Mouse (Mus musculus) MEL-GATA-1-ER (cell line): ENCODE measurements at regions not wholly inside any gene's neighbourhood (a gene's known extent, or its start where the extent isn't known, plus 50 kb on each side); places are given as distances from the start of the nearest gene placed in this dataset.
A peak's percentile ranks its signal among the peaks of the same experiment; 100 is the strongest.

Experiments used
- DNase-seq: peaks from one replicate; pipeline ENCODE4 v3.0.0-alpha.2; 2012; ENCODE audit warnings: low read depth; ENCODE audit errors: extremely low read depth

DNA sequence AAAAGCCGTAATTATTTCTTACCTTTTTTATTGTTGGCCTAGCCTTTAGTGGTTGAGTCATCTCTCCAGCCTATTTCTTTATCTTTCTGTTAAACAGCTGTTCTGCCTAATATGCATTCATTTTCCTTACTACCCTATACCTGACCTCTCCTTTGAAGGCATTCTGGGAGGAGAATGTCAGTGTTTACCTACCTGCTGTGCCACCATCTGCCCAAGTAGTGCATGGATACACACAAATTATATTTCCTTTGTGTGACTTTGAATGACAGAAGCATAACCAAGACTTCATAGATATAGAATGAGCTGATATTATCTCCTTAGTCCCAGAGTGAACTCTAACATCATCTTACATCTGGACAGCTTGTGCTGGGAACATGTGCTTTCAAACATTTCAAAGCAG, 293.5 kb upstream of the Tom1l1 start:
- DNase-seq, result no peak

DNA sequence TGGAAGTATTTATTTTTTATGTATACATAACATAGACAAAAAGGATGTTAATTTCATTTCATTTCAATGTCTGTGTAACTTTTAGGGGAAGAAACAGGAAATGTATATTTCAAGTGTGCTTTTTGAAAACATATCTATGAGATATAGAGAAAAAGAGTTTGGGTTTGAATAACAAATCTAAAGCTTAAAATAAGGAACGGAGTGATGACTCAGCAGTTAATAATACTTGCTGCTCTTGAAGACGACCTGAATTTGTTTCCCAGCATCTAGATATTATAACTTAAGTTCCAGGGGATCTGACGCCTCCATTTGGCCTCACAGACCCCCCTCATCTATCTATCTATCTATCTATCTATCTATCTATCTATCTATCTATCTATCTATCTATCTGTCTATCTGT, 290.1 kb upstream of the Tom1l1 start:
- DNase-seq, result no peak

DNA sequence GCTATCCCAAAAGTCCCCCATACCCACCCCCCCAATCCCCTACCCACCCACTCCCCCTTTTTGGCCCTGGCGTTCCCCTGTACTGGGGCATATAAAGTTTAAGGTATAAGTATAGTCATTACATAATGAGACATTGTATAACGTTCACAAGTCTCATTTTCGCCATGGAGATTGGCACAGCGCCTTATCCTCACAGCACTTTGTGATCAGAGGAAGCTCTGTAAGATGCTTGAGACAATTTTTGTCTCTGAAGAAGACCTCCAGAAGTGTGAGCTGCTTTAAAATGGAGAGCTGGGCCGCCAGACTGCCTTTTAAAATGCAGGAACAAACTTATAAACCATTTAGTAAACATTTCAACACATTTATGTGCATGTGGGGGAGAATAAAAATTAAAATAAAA, 252.9 kb upstream of the Tom1l1 start:
- no peak for DNase-seq

DNA sequence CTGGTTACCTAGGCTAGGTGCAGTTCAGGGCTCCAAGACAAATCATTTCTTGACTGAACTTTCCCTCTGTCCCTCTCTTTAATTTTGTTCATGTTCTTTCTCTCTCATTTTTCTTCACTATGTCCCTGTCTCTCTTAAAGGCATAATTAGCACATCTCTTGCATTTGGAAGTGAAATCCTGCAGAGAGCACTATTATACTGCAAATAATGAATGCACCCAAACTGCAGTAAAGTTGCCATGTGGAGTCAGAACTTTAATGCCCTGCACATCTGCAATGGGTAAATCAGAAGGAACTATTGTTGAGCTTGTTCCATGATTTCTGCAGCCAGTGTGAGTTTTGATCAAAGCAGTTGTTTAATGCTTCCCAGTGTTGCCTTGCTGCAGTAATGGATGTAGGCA, 237.6 kb upstream of the Tom1l1 start:
- no peak for DNase-seq

DNA sequence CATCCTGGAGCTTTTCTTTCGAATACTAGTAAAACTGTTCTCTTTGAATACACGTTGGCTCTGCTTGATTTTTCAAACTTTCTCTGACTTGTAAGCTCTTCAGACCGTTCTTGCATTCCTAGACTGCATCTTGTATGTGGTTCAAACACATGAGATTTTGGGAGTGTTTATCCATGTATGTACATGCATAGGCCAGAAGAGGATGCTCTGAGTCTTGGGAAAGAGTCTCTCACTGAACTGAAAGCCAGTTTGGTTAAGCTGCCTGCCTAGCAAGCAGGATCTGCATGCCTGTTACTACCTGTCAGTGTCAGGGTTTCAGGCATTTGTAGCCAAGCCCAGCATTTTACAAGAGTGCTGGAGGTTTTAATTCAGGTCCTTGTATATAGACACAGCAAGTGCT, 229.6 kb upstream of the Tom1l1 start:
- no peak for DNase-seq

DNA sequence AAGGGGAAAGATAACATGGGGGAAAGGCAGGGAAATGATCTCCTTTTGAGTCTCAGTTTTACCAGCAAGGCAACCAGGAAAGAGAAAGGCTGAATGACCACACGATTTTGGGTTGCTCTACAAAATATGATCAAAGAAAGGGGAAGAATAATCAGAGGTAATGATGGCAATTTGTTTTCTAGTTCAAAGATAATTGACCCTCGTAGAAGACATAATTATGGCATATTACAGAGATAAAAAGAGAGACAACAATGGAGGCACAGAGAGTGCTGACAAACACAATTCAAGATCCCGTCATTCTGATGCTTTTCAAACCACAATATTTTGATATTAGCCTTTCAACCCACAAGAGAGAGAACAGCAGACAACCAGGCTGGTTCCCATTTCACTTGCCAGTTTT, 206.1 kb upstream of the Tom1l1 start:
- no peak for DNase-seq

DNA sequence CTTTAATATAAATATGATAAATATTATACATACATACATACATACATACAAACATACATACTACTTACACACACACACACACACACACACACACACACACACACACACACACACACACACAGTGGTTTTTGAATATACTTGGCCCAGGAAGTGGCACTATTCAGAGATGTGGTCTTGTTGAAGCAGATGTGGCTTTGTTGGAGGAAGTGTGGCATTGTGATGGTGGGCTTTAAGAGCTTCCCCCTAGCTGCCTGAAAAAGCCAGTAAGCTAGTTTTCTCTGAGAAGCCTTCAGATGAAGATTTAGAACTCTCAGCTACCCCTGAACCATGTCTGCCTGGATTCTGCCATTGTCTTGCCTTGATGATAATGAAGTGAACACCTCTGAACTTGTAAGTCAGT, 185.0 kb upstream of the Tom1l1 start:
- DNase-seq, result no peak

DNA sequence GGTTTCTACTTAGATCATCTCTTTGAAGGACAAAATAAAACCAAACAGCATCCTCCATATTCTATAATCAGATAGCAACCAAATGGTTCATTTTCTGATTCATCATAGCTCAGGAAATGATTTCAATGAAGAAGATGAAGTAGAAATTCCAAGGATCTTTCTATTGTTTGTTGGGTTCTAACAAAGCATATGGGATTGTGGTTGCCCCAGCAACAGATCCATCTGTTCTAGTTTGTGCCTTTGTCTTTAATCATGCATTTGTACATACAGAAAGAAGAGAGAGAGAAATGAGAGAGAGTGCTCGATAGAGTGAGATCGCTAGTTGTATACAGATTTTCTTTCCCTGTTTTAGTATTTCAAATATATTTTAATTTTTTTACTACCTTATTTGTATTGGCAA, 183.5 kb upstream of the Tom1l1 start:
- DNase-seq, result no peak

DNA sequence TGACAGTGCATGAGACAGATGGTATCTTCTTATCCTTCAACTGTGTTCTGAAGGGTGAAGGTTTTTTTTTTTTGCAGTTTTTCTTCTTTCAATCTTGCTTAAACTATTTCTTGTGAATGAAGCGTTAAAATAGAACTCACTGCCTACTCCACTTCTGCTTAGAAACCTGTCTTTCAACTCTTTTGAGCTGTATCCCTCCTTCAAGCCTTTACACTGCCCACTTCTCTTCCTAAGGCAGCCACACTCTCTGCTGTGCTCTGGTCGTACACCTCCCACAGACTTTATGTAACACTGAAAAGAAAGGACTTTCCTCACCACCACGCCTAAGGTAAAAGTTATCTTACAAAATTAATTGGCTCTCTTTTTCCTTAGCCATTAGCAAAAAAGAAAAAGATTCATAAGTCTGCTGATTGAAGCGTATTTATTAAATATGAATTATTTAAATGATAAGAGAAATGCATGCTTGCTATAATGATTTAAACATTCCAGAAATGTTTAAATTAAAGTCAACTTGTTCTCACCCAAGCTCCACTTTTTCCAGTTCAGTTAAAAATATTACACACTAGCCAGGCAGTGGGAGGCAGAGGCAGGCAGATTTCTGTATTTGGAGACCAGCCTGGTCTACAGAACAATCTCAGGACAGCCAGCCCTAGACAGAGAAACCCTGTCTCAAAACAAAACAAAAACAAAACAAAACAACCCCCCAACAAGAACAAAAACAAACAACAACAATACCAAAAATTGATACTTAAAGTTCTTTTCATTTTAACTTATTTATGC, 176.0 kb upstream of the Tom1l1 start:
- no peak for DNase-seq

DNA sequence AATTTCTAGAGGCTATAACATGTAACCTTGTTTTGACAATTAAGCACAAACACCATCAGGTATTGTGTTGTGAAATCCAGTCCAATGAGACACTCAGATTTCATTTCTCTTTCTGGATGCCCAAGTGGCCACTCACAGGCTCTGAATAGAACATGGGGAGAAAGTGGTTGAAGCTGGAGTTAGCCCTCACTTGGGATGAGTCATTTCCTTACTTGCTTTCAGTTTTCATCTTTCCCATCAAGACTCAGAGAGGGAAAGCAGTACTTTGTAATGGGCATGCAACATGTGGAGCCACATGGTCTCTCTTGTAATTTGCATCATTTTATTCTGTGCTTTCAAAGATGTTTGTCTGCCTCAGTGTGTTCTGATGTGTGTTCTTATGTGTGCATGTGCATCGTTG, 167.6 kb upstream of the Tom1l1 start:
- no peak for DNase-seq

DNA sequence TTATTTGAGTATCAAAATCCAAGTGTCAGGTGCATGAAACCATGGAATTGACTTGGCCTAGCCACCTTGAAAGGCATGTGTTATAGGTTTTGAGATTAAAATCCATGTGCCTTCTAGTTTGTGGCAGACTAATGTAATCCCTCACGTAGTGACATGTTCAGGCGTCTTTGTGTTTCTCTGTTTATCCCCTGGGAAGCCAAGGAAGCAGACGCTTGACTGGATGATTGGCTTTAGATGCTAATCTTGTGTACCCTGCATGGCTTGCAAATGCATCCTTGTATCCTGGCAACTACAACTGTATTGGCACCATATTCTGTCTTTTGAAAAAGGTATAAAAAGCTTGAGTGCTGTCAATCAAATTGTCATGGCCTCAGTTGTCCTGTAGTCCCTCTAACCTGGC, 167.2 kb upstream of the Tom1l1 start:
- no peak for DNase-seq

DNA sequence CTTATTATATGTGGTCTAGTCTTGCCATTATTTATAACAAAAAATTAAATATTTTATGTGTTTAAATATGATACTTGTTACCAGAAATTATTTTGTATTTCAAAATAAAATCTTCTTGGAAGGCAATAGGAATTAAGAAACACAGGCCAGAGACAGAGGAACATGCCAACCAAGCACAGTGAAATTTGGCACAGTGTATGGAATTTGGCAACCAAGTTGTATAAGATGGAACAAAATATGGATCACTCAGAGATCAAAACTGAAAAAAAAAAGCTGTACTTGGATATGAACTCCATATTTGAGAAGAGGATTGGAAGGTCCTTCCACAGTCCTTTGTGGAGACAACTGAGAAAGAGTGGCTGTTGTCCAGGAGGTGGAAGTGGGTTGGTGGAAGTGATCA, 163.1 kb upstream of the Tom1l1 start:
- DNase-seq, result no peak

DNA sequence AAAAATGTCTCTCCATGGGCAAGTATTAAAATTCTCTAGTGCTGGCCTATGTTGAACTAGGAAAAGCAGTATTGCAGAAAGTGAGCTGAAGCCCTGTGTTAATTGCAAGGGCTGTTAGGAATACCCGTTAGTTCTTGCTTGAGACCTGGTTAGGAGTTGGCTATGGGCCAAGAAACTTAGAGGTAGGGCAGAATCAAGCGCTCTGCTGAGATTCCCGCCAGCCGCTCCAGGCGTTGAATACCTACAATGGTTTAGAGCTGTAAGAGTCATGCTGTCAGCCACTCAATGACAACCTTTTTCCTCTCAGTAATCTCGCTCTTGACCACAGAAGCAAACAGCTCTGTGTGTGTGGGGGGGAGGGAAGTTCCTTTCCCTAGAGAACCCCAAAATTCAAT, 156.8 kb upstream of the Tom1l1 start:
- DNase-seq, result no peak

DNA sequence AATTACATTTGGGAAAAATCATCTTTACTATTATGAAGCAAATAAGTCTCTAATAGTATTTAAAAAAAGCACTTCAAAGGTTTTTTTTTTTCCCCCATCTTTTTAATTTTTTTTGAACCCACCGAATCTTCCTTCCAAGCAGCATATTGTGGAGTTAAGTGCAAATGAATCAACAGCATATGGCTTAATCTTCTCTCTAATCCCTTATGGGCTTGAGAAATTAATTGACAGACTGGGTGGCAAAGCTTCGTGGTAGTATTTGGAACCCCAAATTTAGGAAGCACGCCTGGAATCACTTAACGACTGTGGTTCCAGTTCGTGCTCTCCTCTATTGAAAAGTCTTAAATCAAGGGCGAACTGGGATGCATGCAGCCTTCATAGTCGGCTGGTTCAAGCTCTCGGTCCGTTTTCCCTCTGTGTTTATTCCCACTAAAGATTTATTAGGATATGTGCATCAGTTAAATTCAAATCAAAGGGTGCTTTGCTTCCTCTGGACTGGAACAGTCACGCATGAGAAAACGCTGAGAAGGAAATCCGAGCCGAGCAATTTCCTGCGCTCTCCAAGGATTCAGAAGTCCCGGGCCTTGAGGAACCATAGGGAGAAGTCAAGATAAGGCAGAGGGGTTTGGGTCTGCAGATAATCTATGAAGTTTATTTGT, 156.2 kb upstream of the Tom1l1 start:
- no peak for DNase-seq

DNA sequence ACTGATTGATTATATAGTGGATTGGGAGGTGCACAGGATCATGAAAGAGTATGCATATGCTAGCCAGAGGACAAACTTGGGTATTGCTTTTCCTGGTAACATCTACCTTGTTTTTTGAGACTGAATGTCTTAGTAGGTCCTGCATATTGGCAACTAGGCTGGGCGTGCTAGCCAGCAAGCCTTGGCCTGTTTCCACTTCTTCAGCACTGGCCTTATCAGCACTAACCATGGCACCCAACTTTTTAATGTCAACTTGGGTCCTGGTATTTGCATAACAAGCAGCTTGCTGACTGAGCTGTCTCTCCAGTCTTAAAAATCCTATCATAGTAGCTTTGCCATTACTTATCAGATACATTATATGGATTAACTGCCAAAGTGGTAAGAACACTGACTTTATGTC, 150.0 kb upstream of the Tom1l1 start:
- DNase-seq, result no peak

DNA sequence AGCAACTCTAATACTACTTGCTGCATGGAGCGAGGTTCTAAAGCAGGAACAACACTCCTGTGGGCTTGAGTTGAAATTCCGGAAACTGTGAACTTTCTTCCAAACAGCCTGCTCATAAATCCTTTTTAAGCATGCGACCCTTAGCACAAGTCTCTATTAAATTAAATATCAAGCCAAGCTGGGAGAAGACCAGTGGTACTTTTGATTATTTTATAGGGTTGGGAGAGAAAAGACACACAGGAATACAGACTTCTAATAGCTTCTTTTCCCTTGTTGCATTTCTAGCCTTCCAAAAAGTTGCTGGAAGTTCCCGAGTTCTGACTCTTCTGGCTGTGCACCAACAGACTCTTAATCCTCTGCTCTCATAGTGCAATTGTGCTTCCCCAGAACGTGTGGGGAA, 136.6 kb upstream of the Tom1l1 start:
- no peak for DNase-seq

DNA sequence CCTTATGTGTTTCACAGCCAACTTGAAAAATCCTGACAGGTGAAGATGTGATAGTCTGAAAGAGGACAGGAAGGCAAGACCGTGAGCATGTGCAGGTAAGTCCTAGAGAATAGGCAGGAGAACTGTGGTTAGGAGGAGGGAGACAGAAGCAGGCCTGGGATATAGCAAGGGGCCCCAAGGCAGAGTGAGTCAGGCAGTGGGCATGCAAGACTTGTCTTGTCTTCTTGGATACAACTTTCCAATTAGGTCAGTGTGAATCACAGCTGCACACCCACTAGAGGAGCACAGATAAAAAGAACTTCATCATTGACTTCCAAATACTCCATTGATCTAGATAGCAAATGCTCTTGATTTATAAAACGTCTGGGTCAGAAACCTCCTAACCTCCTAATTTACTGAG, 128.6 kb upstream of the Tom1l1 start:
- no peak for DNase-seq

DNA sequence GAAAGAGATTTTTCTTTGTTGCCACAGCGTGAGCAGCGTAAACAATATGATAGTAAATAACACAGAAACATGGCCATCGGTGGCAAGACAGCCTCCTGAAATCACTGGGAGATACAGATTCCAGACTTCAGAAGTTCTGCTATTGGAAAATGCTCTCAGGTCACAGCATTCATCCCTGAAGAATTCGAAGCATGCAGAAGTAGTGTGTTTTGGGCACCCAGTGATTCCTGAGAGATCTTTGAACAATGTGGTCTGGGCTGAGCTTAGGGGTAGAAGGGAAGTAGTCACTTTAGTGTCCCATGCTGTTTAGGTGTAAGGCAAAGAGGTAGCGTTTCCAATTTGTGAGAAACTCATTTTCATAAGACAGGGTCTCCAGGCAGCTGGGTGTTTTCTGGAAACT, 126.3 kb upstream of the Tom1l1 start:
- DNase-seq, result no peak

DNA sequence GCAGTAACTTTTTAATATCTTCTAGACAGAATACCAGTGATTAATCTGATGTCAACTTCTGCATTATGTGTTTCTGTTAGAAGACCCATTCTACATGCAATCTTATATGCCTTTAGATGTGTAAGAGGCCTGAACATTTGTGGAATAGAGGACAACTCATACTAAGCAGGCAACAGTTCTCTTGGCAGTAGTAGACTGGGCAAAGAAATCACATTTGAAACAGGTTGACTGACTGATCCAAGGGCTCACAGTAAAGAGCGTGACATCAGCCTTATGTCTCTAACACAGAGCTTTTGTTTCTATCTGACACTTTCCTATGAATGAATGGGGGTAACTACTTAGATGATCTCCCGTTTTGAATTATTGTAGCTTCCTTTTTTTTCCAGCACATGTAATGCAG, 124.8 kb upstream of the Tom1l1 start:
- no peak for DNase-seq

DNA sequence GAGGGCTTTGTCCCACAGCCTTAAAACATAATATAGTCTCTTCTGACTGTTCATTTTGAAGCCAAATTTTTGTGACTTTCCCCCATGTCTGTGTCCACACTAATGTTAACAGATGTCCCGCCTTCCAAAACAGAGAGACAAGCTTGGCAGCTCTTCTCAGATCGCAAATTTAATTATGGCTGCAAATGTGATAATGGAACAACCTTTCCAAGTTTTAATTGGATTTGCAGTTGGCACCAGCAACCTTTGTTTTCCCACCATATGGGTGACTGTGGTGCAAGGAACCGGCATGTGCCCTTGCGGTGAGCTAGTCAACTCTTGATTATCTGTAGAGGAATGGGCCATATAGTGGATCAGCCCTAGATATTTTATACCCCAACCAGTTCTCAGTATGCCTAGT, 124.4 kb upstream of the Tom1l1 start:
- DNase-seq, result no peak

DNA sequence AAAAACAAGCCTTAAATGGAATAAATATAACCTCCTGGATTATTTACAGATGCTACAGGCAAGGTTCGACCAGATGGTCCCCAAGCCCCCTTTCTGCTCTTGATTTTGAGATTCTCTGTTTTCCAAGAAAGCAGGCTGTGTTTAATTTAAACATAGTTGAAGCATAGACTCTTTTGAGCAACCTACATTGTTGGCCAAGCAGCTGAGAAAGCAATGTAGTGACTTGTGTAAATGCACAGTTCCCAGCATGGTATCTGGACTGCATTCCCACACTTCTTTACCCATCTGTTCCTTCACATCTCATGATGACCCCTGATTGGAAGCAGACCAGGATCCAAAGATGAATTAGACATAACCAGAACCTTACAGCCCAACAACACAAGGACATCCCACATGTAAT, 120.3 kb upstream of the Tom1l1 start:
- no peak for DNase-seq

DNA sequence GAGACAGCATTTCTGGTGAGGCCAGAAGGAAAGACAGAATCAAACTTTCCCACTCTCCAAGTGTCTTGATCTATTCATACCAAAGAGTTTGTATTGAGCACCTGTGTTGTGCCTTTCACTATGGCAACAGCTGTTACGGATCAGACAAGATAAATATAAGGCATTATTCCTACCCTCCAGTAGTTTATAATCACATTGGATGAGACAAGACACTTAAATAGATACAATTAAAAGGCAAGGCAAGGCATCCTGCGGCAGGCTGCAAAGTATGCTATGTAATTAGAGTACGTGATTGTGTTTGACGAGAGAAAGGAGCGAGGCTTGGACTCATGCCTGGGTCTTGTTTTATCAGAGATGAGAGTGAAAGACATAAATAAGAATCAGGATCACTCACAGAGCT, 119.2 kb upstream of the Tom1l1 start:
- no peak for DNase-seq

DNA sequence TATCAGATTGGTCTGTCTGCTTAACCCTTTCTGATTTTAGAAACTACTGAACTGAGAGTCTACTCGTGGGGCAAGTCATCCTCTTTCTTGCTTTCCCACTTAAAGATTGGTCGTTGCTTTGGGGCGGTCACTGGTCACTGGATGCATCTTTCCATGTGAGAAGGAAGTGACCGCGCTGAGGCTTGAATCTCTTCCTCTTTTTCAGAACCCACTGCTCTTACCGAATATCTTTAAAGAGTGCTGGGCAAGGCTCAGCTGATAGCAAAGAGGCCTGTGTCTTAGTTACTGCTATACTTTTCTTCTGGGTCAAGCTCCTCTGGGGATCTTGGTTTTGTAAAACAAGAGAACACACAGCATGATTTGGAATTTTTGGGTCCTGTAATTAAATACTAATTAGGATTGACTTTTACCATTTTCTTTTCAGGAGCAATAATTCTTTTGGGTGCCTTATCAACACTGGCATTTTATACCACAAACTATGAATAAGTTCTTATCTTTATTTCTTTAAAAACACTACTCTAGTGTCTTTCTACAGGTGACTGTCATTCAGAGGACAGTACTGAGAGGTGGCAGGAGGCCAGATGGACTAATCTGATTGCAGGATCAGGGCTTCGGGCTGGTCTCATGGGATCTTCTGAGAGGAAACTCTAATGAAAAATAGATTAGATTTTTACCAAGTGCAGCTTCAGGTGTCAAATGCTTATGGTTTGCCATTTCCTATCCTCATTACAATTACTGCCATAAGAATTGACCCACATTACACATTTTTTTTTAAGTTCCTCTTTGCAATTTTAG, 114.6 kb upstream of the Tom1l1 start:
- DNase-seq, result peak; percentile 35
